Mouse (Mus musculus): ENCODE measurements around the gene Bcl2l15.
A peak's percentile ranks its signal among the peaks of the same experiment; 100 is the strongest.
"Not testable (repeated sequence)": the region's sequence is repeated elsewhere in the genome, so short reads cannot be mapped to it uniquely, and the experiment has no call there.

The Bcl2l15 gene

DNA sequence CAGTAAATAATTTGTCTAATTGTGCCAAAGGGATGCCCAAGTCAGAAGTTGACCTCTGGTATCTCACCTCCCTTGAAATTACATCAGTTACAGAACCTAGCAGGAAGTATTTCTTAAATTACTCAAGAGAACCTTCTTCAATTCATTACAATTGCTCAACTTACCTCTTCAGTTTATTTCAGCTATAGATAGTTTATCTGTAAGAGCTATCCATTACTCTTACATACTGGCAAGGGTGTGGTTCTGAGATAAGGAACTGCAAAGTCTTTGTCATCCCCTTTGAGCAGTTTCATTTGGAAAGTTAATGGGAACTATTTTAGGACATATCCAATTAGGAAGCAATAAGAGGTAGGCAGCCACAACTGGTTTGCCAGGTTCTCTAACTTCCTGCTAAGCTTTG is at the start of gene Bcl2l15:
Gene Bcl2l15, plus strand, starts transcription at position 176 of the 400 bp plus-strand sequence.
- no peak for DNase-seq (ENCODE audit: low spot score in 2 of 2)

DNA sequence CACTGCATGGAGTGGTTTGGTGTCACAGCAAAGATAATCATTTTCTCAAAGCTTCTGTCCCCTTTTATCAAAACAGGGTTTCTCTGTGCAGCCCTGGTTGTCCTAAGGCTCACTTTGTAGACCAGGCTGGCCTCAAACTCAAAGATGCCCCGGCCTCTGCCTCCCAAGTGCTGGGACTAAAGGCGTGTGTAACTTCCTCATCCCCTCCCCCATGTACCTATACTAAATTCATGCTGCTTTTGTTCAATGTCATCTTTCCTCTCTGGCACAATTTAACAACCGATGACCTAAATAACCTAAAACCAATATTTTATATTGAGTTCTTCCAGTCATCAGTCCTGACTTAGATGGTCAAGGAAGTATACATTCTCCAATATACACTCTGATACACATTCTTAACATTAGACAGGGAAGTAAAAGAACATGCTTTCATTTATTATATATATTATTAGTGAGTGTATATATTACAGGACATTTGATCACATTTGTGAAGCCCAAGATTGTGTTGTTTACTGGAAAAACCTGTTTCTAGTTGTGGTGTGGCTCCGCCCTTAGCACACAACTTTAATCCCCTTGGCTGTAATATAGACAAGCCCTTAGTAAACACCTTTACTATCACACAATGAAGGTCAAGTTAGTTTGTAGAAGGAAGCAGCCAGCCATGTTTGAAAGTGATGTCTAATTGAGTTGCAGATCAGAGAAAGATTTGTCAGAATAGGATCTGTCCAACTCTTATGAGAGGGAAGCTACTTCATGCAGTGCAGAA is 49.4 kb upstream of the Bcl2l15 start:
- no peak for DNase-seq (ENCODE audit: low spot score in 2 of 2)

DNA sequence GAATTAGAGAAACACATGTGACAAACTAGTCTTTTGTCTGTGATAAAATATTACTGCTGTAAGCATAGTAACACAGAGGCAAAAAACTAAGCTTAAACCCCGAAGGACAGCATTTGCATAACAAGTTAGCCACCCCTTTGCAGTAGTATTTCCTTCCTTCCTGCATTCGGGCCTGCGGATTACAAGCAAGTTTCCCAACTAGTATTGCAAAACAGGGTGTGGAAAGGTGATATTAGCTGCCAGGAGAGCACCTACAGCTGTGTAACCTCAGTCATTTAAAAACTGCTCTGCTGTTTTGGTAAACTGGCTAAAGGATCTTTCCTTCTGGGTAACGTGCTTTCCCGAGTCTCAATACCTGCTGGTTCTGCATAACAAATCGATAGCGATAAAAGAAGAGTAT is 45.2 kb upstream of the Bcl2l15 start:
- DNase-seq (ENCODE audit: low spot score in 2 of 2): no peak

DNA sequence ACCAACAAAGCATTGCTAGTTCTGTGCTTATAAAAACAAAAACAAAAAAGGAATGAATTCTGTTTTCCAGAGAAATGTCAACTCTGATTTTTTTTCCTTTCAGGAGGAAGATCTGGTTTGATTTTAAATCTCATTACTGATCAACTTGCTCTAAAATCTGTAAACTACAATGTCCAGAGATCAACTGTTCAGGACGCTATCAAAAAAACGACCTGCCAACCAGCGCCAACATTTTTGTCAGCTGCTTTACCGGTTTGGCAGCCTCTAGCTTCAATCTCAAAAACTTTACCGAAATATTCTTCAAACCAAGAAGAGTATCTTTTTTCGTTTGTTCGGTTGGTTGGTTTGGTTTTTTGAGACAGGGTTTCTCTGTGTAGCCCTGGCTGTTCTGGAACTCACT is 43.3 kb upstream of the Bcl2l15 start:
- no peak for DNase-seq (ENCODE audit: low spot score in 2 of 2)

DNA sequence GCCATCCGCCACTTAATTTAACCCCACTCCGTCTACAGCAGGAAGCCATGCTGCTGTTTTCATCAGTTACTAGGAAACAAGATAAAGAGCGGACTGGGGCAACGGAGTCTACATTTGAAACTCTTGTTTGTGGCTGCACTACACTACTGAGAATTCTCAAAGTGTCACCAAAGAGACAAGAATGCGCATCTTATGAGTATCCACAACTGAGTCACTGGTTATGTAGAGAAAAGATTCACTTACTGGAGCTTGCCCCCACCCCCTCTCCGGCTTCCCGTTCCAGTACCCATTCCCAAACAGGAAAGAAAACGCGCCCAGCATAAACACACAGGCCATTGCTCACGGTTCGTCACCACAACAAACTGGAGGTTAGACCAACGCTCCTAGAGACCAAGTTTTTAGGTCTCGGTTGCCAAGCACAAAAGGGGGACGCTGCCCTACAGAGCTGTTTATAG is 42.5 kb upstream of the Bcl2l15 start:
- DNase-seq (ENCODE audit: low spot score in 2 of 2): peak in 1 of 2 experiments; percentile 24

DNA sequence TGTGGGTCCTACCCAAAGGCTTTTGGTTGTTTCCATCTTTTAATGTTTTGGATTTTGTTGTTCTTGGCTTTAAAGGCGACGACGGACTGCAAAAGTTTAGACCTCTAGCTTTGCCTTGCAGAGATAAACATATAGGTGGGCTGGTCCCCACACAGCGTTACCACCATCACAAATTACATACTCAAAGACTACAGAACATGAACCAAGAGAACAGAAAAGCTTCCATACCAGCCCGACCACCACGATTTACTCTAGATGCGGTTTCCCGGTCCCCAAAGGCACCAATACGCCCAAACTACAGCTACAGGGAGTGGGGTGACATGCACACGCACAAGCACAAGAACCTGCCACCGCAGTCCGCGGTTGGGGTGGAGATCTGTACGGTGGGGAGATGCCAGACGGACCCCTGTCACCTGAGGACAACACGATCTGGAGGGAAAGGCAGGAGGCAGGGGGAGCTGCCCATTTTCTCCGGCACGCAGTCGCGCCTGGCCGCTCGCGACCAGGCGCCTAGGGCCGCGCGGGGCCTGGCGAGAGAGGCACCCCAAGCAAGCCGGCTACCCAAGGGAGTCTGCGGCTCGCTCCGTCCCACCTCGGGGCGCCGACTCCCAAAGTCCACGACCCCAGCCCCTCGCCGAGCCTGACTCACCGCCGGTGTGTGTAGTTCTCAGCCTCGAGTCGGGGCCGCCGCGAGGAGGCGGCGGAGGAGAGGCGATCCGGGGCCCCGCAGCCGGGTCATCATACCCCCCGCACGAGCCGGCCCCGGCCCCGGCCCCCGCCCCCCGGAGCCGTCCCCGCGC is 41.9 kb upstream of the Bcl2l15 start:
- DNase-seq (ENCODE audit: low spot score in 2 of 2): no peak

DNA sequence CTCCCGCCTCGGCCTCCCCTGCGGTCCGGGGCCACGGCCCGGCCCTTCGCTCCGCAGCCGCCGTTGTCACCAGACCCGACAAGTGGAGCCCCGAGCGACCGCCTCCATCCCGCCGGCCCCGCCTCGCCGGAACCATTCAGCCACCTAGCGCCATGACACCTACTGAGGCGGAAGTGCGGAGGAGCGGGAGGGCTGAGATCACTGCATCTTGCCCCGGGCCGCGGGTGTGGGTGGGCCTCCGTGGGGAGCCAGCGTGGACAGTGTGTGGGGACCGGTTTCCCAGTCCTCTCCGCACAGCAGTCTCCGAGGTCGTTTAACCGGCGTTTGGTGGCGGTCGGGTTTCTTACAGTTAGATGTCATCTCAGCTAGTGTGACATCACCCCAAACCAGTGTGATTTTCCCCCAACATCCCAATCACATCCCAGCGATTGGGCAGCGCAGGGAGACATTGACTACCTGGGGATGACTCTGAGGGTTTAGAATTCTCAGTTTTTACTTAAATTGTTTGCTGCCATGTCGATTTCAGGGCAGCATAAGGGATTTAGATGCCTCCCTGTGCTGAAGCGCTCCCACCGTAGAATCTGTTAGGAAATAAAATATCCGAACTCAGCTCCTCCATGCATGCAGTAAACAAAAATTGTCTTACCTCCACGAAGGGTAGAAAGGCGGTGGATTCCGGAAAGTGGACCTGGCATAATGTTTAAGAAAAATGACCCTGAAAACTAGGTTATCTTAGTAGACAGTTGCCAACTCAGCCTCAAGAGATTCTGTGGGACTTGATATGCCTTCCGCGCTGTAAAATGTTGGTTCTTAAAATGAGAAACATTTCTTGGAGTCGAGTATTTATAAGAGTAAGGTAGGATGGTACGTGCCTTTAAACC is 40.9 kb upstream of the Bcl2l15 start, which contains the start of gene Hipk1:
Gene Hipk1, minus strand, starts transcription at position 334 of the 881 bp plus-strand sequence.
- peak; percentile 94 to 96 for DNase-seq (ENCODE audit: low spot score in 2 of 2)

DNA sequence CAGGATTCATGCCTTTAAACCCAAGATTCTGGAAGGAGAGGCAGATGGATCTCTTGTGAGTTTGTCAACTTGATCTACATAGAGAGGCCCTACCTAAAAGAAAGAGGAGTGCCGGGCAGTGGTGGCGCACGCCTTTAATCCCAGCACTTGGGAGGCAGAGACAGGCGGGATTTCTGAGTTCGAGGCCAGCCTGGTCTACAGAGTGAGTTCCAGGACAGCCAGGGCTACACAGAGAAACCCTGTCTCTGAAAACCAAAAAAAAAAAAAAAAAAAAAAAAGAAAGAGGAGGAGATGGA is 40.3 kb upstream of the Bcl2l15 start:
- DNase-seq (ENCODE audit: low spot score in 2 of 2): not testable (repeated sequence)

DNA sequence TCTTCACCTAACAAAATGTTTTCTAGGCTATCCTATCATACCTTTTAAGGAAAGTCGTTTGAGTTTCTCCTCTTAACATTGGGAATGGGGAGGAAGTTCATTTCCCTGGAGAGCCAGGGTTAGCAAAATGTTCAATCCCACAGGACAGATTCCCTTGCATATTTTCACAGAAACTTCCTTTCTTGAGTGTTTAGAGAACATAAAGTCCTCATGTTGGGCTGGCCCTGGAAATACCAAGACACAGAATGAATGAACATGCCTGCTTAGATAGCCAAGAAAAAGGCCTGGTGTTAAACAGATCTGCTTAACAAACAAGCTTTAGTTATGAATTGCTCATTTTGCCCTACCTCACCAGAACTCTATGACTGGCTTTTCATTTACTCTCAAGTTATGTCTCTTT is 39.8 kb upstream of the Bcl2l15 start:
- no peak for DNase-seq (ENCODE audit: low spot score in 2 of 2)

DNA sequence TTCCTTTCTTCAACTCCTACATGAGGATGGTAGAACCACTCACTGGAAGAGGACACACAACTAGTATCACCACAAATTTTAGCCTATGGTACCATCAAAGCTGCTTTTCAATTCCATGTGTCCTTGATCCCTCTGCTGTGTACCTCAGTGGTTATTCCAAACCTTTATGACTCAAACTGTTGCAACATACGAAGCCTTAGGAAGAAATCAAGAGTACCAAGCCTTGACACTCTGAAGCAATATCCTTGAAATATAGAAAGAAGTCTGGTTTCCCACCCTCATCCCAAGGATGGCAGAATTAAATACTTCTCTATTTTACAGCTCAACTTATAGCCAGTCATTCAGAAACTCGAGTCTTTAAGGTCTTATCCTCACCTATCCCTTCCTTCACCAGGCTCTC is 36.0 kb upstream of the Bcl2l15 start:
- DNase-seq (ENCODE audit: low spot score in 2 of 2): no peak

DNA sequence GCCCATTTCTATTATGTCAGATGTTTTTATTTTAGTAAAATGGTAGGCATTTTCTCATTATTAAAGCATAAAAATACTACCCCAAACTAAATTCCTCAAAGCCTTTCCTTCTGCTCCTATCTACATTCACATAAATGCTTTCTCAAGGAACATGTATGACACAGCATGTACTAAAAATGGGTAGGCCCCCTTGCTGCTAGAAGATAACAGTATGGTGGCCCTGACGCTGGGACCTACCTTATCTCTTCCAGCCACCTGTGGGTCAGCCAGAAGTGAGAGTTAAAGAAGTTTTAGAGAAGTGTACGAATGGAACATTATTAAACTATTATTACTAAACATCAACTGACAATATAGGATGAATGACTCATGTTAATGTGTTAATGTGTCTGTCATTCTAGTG is 32.9 kb upstream of the Bcl2l15 start:
- no peak for DNase-seq (ENCODE audit: low spot score in 2 of 2)

DNA sequence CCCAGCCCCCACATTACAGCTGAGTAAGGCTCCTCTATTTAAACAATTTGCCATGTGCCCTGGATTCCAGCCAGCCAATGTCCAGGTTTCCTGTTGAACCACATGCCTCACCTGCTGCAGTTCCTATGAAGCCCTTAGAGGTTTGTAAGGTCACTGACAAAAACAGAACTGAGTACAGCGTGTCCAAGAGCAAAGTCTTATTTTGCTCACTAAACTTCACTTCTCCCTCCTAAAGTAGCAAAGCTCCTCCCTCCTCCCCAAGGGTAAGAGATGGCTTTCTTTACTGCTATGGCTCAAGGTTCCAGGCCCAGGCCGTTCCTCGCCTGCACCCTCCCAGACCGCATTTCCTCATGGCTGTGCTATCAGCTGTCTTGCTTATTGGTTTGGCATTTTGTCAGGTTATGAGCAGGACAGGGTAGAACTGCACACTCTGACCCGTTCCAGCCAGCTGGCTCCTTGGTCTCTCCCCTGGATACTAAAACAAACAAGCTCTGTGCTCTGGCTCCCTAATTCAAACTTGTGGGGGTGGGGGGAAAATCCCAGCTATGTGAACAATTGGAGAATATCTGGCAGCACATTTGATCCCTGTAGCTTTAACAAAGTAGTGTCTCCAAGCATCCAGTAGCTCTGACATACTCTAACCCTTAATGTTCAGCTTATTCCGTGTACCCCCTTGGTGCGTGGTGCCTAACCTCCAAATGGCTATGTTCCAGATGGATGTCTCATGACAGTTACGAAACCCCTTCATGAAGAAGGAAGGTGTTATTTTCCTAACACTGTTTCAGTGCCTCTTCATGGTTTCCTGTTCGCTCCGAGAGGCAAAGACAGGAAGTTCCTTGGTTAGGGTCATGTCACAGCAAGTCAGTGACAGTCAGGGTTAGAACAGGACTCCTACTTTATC is 30.5 kb upstream of the Bcl2l15 start:
- DNase-seq (ENCODE audit: low spot score in 2 of 2): peak; percentile 39 to 51

DNA sequence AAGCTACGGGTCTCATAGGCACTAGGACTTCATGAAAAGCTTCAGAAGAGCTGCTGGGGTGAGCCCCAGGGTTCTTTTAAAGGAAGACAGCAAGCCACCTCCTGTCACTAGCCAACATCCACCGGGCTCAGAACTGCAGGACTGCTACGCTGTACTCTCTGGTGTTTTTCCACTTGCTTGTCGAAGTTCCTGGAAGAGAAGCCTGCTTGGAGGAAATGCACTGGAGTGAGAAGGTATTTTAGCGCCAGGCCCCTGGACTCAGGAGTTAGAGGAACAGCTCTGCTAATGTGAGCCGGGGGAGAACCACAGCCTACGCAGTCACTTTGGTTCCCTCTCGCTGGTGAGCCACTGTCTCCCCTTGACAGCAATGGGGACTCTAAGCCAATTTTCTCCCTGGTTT is 29.5 kb upstream of the Bcl2l15 start:
- no peak for DNase-seq (ENCODE audit: low spot score in 2 of 2)

DNA sequence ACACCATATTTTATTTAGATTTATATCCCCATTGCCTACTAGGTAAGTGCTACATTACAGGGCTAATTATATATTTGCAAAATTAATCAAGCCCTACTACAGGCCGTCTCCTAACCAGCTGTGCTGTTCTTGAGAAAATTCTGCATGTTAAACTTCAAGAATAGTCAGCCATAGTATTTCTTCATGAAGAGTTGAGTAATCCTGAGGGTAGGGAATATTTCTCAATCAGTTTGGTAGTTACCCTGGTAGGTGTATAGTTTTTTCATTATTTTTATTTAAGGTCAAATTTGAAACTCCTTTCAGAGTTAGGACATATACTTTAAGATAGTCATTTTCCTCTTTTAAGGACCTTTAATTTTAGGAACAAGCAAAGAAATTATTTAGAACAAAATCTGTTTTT is 26.7 kb upstream of the Bcl2l15 start:
- no peak for DNase-seq (ENCODE audit: low spot score in 2 of 2)

DNA sequence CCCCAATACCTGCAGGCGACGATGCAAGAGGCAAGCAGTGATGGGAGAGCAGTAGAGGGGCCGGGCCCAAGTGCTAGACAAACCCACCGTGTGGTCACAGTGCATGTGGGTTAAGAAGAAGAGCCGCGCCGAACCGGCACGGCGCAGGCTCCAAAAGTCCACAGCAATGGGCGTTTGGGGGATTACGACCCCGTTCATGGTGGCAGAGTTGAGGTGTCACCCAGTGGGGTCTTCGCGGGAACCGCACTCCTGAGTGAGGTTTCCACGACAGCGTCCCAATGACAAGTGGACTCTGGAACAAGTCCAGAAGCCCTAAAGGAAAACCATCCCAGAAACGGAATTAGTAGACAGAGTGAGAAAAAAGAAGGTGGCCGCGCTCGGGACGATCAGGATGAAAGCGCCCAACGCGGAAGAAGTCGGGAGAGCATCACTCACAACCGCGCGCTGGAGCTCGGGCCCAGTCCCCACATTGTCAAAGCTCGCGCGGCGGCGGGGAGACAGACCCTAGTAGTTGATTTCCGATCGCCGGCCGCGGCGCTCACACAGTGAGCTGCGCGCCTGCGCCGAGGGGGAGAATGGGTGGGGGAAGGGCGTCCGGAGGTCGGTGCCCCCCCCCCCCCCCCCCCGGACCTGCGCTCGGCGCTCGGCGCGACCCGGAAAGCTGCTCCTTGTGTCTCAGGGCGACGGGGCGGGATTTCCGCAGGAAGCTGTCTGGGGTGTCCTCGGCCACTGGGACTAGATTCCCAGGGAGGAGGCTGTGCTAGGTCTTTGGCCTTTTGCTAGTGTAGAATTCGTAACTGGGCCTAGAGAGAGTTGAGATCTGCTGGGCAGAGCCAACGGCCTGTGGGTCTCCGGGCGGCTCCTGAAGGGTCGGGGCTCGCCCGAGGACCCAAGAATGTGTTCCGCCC is 23.3 kb upstream of the Bcl2l15 start, which contains the start of the genes Dclre1b, Ap4b1 and Gm43064:
Gene Dclre1b, minus strand, starts transcription at position 554 of the 908 bp plus-strand sequence.
Gene Ap4b1, plus strand, starts transcription at position 630 of the 908 bp plus-strand sequence.
Gene Gm43064, plus strand, starts transcription at position 683 of the 908 bp plus-strand sequence.
- peak; percentile 84 to 87 for DNase-seq (ENCODE audit: low spot score in 2 of 2)

DNA sequence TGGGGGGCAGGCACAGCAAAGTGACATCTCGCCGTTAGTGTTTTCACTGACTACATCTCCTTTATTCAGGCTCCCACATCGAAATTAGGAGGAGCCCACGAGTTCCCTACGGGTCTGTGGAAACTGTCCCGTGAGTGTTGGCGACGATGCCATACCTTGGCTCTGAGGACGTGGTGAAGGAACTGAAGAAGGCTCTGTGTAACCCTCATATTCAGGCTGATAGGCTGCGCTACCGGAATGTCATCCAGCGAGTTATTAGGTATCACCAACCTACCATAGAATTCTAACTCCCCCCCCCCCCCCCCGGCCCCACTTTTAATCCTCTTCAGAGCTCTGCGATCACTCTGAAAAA is 22.6 kb upstream of the Bcl2l15 start:
- DNase-seq (ENCODE audit: low spot score in 2 of 2): no peak

DNA sequence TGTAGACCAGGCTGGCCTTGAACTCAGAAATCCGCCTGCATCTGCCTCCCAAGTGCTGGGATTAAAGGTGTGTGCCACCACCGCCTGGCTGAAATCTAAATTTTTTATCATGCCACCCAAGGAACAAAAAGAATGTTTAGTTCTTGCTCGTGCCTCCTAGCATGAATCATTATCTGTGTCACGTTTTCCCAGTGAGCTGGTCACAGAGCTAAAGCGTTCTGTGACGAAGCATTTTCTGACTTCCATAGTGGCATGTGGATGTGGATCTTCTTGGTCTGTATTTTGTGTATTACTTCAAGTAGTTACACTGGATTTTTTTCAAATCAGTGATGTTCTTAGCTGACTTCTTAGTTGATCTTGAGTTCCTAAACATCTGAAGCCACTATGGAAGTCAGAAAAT is 21.4 kb upstream of the Bcl2l15 start:
- no peak for DNase-seq (ENCODE audit: low spot score in 2 of 2)

DNA sequence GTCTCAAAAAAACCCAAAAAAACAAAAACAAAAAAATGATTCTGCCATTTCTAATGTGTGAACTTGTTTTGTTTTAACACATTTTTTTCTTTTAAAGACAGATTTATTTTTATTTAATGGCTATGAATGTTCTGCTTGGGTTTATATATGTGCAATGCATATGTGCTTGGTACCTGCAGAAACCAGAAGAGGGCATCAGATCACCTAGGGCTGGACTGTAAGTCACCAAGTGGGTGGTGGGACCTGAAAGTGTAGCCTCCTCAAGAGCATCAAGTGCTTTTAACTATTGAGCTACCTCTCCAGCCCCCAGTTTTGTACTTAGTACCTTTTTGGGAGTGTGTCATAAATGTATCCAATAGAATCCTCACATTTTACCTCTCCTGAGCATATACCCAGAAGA is 4.9 kb upstream of the Bcl2l15 start:
- DNase-seq (ENCODE audit: low spot score in 2 of 2): no peak

DNA sequence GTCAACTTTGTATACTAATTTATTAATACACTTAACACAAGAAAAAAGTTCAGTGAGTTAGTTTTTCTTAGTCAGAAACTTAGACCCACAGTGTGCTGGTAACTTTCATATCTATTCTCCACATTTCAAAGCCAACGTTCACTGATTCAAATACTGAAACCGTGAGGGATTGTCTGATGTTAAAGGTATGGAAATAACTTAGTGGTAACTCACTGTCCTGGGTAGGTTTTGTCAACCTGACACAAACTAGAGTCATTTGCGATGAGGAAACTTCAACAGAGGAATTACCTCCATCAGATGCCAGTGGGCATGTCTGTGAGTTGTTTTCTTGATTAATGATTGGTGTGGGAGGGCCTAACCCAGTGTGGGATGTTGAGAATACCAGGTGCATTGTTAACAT is 3.4 kb upstream of the Bcl2l15 start:
- no peak for DNase-seq (ENCODE audit: low spot score in 2 of 2)

DNA sequence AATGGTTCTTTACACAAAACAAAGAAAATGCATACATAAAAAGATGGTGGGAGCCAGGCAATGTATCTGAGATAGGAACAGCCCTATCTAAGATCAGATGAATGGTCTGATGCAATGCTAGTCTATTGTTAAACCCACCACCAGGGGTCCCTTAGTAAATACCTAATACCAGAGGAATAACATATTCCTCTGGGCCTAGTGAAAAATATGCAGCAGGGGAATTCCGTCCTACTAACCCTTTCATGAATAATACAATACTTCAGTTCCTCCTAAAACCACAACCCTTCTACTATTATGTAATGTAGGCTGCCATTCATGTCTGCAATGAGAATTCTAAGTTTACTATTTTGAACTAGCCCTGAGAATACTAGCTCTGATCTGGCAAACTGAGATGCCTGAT is 1.7 kb upstream of the Bcl2l15 start:
- DNase-seq (ENCODE audit: low spot score in 2 of 2): not testable (repeated sequence)
